Mouse (Mus musculus) midbrain, postnatal 0 days (tissue): ENCODE measurements around the gene Gm20388. TPM values are rescaled to one million over a fixed set of nuclear protein-coding genes. Genes with fewer than 3 reads are reported as not detected.

ENCODE experiments used
- ATAC-seq: fragments of 200-750 bp; cut with Nextera tagmentation; 2 replicates; pipeline ENCODE4 v1.8.0; 2017; ENCODE audit warnings: moderate number of reproducible peaks, mild to moderate bottlenecking, moderate TSS enrichment, moderate library complexity; ENCODE audit not compliant: low FRiP score
- DNase-seq: peaks from one replicate; pipeline ENCODE4 v3.0.0-alpha.2; 2015; ENCODE audit warnings: low spot score
- H3K27ac ChIP-seq: fragments of 300-500 bp; sonication (generic); 2 replicates; pipeline ENCODE4 v1.5.1; 2014; ENCODE audit warnings: low read depth, mild to moderate bottlenecking, low read length, mixed read lengths
- H3K27me3 ChIP-seq: fragments of 300-500 bp; sonication (generic); 2 replicates; pipeline ENCODE4 v1.6.1; 2014; ENCODE audit warnings: low read length, control low read depth, mixed read lengths; ENCODE audit not compliant: insufficient read depth
- H3K36me3 ChIP-seq: fragments of 300-500 bp; sonication (generic); 2 replicates; pipeline ENCODE4 v1.6.1; 2014; ENCODE audit warnings: low read length, control low read depth, mixed read lengths; ENCODE audit not compliant: insufficient read depth
- H3K4me1 ChIP-seq: fragments of 300-500 bp; sonication (generic); 2 replicates; pipeline ENCODE4 v1.6.1; 2014; ENCODE audit warnings: mild to moderate bottlenecking, control low read depth, antibody characterized with exemption, low read length, mixed read lengths; ENCODE audit not compliant: insufficient read depth
- H3K4me2 ChIP-seq: fragments of 300-500 bp; sonication (generic); 2 replicates; pipeline ENCODE4 v1.6.1; 2014; ENCODE audit warnings: low read depth, mild to moderate bottlenecking, low read length, mixed read lengths; ENCODE audit not compliant: poor library complexity, severe bottlenecking
- H3K4me3 ChIP-seq: fragments of 300-500 bp; sonication (generic); 2 replicates; pipeline ENCODE4 v1.5.1; 2014; ENCODE audit warnings: low read depth, mild to moderate bottlenecking, low read length, moderate library complexity
- H3K9ac ChIP-seq: fragments of 300-500 bp; sonication (generic); replicated peaks from 2 replicates; pipeline ENCODE4 v1.6.1; 2014; ENCODE audit warnings: mild to moderate bottlenecking, low read length, moderate library complexity, mixed read lengths; ENCODE audit not compliant: poor library complexity, severe bottlenecking
- H3K9me3 ChIP-seq: fragments of 300-500 bp; sonication (generic); 2 replicates; pipeline ENCODE4 v1.6.1; 2016; ENCODE audit warnings: low read length, control low read depth
- CTCF ChIP-seq: IDR thresholded peaks from 2 replicates; pipeline ENCODE4 v1.5.1; 2016; ENCODE audit warnings: antibody characterized with exemption, mild to moderate bottlenecking
- WGBS: fragments of 180-500 bp; shearing (Covaris S2); extraction: QIAGEN DNeasy Blood & Tissue Kit; methylation state at CpG from one replicate; pipeline ENCODE4 v1.1.7; 2014; 5-methylcytosine and 5-hydroxymethylcytosine counted together
- polyA plus RNA-seq: library from polyadenylated mRNA; unstranded; fragments of >200 nt; fragmentation: Nextera tagmentation; extraction: Ambion mirVana; gene quantifications from 2 replicates; pipeline ENCODE4 v1.2.1, GENCODE M21; 2015
- total RNA-seq: library from RNA; depleted of rRNA; stranded (reverse); fragments of >200 nt; gene quantifications from 2 replicates; pipeline ENCODE4 v1.2.3, GENCODE M21; 2014

Gm20388 gene
- total and polyA plus RNA-seq, 2 experiments from 2014 or later: 74.2 TPM; not detected in 1

DNA sequence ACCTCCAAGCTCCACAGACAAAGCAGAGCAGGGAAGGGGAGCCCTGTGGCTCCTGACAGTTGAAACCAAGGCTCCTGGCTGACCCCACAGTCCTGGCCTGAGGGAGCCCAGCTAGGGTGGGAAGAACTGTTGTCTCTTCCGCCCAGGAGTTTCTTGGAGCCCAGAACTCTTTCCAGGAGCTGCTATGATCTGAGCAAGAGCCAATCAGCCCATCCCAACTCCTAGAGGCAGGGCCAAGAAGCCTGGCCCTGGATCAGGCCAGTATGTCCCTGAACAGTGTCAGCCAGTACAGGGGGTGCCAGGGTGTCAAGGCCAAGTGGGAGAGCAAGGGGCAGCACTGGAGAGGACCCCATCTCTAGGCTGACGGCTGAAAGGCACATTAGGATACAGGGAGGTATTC, 2401.9 kb downstream of the Gm20388 start:
- 81% methylated on average over 2 of the region's 2 CpGs for WGBS
- Histone ChIP-seq H3K27me3 (no peaks in the 10 kb centered on the region), H3K4me3 (no peak overlapping the region), H3K9me3 (no peaks in the 10 kb centered on the region), H3K4me2 (no peak overlapping the region), H3K9ac (no peak overlapping the region), H3K36me3 (no peaks in the 10 kb centered on the region), H3K27ac (no peak overlapping the region), H3K4me1 (no peaks in the 10 kb centered on the region)
- TF ChIP-seq CTCF: no peak
- DNase-seq (no peak), ATAC-seq (no peak)

DNA sequence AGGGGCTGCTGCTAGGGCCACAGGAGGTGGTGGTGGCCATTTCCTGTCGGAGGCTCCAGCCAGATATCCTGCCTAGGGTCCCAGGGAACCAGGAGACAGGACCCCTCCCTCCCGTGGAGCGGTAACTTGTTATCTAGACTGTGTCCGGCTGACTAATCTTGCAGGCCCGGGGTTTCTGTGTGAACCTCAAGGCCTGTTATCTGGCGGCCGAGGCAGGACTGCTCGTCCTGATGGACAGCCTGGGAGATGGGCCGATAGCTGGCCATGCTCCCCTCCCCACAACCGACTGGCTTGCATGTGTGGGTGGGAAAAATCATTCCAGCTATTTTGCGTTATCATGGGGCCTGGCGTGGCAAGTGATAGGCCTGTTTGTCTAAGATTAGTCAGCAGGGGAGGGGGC, 2402.7 kb downstream of the Gm20388 start:
- no peak overlapping the region for H3K27ac ChIP-seq
- no peak for TF ChIP-seq CTCF
- H3K4me2 ChIP-seq: no peak overlapping the region
- WGBS: 72% methylated on average over 12 of the region's 12 CpGs
- no peaks in the 10 kb centered on the region for H3K27me3 ChIP-seq
- no peaks in the 10 kb centered on the region for H3K4me1 ChIP-seq
- ATAC-seq (no peak), DNase-seq (no peak)
- no peak overlapping the region for H3K4me3 ChIP-seq
- no peak overlapping the region for H3K9ac ChIP-seq
- H3K36me3 ChIP-seq: no peaks in the 10 kb centered on the region
- no peaks in the 10 kb centered on the region for H3K9me3 ChIP-seq

DNA sequence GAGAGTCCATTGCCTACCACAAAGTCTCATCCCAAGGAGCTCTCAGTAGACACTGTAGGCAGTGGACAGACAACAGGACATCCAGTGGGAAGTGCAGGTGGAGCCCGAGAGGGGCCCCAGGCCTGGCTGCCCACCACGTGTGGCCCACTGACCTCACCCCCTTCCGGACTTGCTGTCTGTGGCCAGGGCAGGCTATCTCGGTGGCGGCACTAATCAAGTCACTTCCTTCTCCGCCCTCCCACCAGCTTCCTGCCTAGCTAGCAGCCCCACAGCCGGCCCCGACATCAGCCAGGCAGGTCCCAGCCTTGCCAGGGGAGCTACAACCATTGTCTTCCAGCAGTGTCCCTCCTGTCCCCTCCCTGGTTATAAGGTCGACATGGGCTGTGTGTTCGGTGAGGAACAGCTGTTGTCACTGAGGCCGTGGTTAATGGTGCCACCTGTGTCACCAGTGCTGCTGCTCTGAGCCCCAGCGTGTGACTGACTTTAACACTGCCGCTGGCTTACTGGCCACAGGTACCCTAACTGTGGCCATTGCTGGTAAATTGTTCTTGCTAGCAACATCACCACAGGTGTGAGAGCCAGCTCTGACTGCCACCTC, 2404.4 kb downstream of the Gm20388 start:
- Histone ChIP-seq H3K9me3 (no peaks in the 10 kb centered on the region), H3K4me2 (no peak overlapping the region), H3K9ac (no peak overlapping the region), H3K4me3 (no peak overlapping the region), H3K27ac (no peak overlapping the region), H3K36me3 (no peaks in the 10 kb centered on the region), H3K4me1 (no peaks in the 10 kb centered on the region), H3K27me3 (no peaks in the 10 kb centered on the region)
- 61% methylated on average over 13 of the region's 13 CpGs for WGBS
- no peak for DNase-seq
- TF ChIP-seq CTCF: no peak
- ATAC-seq: no peak

DNA sequence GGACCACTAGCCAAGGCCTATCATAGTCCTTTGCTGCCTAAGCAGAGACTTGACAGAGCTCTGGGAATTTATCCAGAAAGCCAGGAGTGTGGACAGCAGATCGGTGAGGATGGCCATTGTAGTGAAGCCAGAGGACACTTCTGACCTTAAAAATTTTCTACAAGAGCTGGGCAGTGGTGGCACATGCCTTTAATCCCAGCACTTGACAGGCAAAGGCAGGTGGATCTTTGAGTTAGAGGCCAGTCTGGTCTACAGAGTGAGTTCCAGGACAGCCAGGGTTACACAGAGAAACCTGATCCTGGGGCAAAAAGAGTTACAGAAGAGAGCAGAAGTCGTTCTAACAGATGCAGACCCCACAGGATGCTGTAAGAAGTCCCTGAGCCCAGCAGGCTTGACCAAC, 2405.8 kb downstream of the Gm20388 start:
- DNase-seq (no peak), ATAC-seq (no peak)
- no peak overlapping the region for H3K4me2 ChIP-seq
- no peaks in the 10 kb centered on the region for H3K36me3 ChIP-seq
- H3K9ac ChIP-seq: no peak overlapping the region
- H3K27me3 ChIP-seq: no peaks in the 10 kb centered on the region
- H3K9me3 ChIP-seq: no peaks in the 10 kb centered on the region
- no peak for TF ChIP-seq CTCF
- H3K4me3 ChIP-seq: no peak overlapping the region
- no peaks in the 10 kb centered on the region for H3K4me1 ChIP-seq
- whole genome bisulfite sequencing: 72% methylated on average over 2 of the region's 2 CpGs
- H3K27ac ChIP-seq: no peak overlapping the region

DNA sequence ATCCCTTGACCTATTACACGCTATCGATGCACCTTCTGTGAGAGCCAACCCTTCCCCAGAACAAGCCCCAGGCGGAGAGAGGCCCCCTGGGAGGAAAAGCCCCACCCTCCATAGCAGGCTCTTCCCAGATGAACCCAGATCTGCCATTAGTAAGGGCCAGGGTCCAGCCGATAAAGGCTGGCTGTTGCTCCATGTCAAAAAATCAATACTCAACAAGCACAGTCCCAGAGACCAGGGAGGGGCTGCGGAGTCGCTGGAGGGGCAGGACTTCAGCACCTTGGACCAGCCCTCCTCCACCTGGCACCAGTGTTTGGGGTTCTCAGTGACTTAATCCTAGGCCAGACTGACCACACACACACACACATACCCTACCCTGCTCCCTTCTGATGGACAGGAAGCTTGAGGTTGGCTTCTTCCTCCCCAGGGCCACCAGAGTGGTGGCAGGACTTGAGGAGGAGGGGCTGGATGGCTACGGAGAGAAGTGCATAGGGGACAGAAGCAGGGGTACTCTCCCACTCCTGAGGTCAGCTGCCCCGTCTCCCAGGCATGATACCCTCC, 2407.4 kb downstream of the Gm20388 start:
- 51% methylated on average over 8 of the region's 8 CpGs for WGBS
- no peak for ATAC-seq
- no peak overlapping the region for H3K27ac ChIP-seq
- no peak for TF ChIP-seq CTCF
- H3K4me2 ChIP-seq: no peak overlapping the region
- no peaks in the 10 kb centered on the region for H3K27me3 ChIP-seq
- H3K4me3 ChIP-seq: no peak overlapping the region
- H3K36me3 ChIP-seq: no peaks in the 10 kb centered on the region
- no peak overlapping the region for H3K9ac ChIP-seq
- H3K9me3 ChIP-seq: no peaks in the 10 kb centered on the region
- no peak for DNase-seq
- no peaks in the 10 kb centered on the region for H3K4me1 ChIP-seq

DNA sequence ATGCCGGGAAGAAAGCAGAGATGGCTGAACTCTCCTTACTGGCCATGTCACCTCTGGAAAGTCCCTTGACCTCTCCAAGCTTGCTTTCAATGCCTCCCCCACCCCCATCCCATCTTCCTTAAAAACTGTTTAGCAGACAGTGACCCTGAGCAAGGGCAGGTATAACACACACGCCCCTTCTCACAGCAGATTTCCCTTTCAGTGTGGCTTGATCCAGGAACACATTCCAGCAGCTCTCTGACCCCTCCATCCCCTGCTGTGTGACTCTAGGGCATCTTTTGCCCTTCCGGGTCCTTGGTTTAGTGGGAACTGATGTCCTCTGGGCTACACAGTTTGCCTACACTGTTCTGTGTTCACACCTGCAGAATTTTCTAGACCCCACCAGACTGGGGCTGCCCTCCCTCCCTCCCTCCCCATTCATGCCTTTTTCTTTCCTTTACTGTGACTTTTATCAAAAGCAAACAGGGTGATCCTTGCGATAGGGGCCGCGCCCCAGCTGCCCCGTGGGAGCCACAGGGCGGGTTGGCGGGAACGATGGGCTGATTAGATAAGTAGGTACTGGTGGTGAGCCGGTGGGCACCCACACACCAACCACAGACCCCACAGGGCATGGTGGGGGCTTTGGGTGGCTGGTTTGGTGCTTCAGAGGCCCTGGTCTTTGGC, 2408.5 kb downstream of the Gm20388 start:
- Histone ChIP-seq H3K27me3 (no peaks in the 10 kb centered on the region), H3K36me3 (no peaks in the 10 kb centered on the region), H3K4me3 (no peak overlapping the region), H3K4me2 (no peak overlapping the region), H3K9me3 (no peaks in the 10 kb centered on the region), H3K9ac (no peak overlapping the region), H3K4me1 (no peaks in the 10 kb centered on the region), H3K27ac (no peak overlapping the region)
- ATAC-seq: no peak
- no peak for TF ChIP-seq CTCF
- DNase-seq: no peak
- 78% methylated on average over 11 of the region's 11 CpGs for WGBS
